11 mouse cellular contexts compared by ENCODE assay signal in the genomic region with DNA sequence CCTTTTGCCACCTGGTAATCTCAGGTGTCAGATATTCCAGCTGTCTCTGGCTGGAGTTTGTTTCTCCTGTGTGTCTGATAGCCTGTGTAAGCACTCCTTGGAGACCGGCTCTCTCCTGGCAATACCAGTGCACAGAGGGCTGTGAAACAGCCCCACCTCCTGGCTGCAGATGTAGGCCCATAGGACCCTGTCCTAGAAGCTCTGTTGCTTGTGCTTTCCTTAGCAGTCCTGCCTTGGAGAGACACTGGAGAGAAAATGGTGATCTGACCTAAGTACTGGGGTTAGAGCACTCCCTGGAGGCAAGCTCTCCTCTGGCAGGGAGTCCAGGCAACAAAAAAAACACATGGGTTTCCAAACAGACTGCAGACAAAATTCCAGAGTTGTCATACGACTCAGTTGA.
A peak's percentile ranks its signal among the peaks of the same experiment; 100 is the strongest.
DNase-seq lines count a peak whose midpoint lies in the region; ATAC-seq and TF ChIP-seq lines count a peak whose summit lies in the region.
"Had no signal": no experiment of that assay in that cellular context is flagged by ENCODE, and none has a peak within 500 bp of the region (broad histone marks: within the 10 kb centered on the region; RNA-seq: fewer than 3 reads in every experiment).

No protein-coding gene starts in this region.

- no peak overlapping the region for H3K4me2 ChIP-seq in stomach, postnatal 0 days (replicated peaks; ENCODE audit: low read depth)

- DNase-seq in kidney, adult 2 months: no peak
- no peak for DNase-seq in kidney, adult 8-10 months
- peak; percentile 7 for DNase-seq in ovary, postnatal 36 days (ENCODE audit: low spot score)
- no peak for DNase-seq in ovary, postnatal 10 days (ENCODE audit: low spot score)
- peak; percentile 81 for DNase-seq in adipocyte (ENCODE audit: low spot score)
- DNase-seq in stomach, postnatal 0 days (ENCODE audit: low spot score): peak; percentile 36
- DNase-seq in right cerebral cortex, postnatal 14 days: no peak
- no peak for DNase-seq in left cerebral cortex, adult 9 months (ENCODE audit: low spot score in 2 of 2)
- DNase-seq: thymus, postnatal 25 days had no signal

- no peak overlapping the region for H3K9ac ChIP-seq in stomach, postnatal 0 days (ENCODE audit: low read length)

- H3K9me3 ChIP-seq in stomach, postnatal 0 days (ENCODE audit: control insufficient read depth, low read length): no peaks in the 10 kb centered on the region

- TF ChIP-seq EP300 in stomach, postnatal 0 days (optimal IDR thresholded peaks at IDR 0.05): no peak

- TF ChIP-seq CTCF in kidney, adult 2 months (conservative IDR thresholded peaks at IDR 0.05; ENCODE audit: insufficient read depth, insufficient read length, low read depth, low read length): 0 out of 2 replicates have a peak, but pooled peaks have one; percentile 14
- peak; percentile 54 for TF ChIP-seq CTCF in stomach, postnatal 0 days (IDR thresholded peaks at IDR 0.05; ENCODE audit: low read depth)

- ATAC-seq in stomach, postnatal 0 days (ENCODE audit: low FRiP score, low TSS enrichment): no peak
- ATAC-seq: hindbrain, postnatal 0 days had no signal

- no peaks in the 10 kb centered on the region for H3K27me3 ChIP-seq in kidney, adult 2 months (replicated peaks; ENCODE audit: control insufficient read depth, insufficient read depth, low read length)
- no peaks in the 10 kb centered on the region for H3K27me3 ChIP-seq in stomach, postnatal 0 days (ENCODE audit: control insufficient read depth, insufficient read depth, low read length)

- 50% methylated on average over 2 of the region's 2 CpGs for WGBS in kidney, adult 2 months
- whole genome bisulfite sequencing in stomach, postnatal 0 days: 48% methylated on average over 2 of the region's 2 CpGs

- no peaks in the 10 kb centered on the region for H3K4me1 ChIP-seq in kidney, adult 2 months (ENCODE audit: control insufficient read depth, insufficient read depth, low read length)
- H3K4me1 ChIP-seq in stomach, postnatal 0 days (replicated peaks; ENCODE audit: control insufficient read depth, insufficient read depth): no peaks in the 10 kb centered on the region

- no peak overlapping the region for H3K27ac ChIP-seq in kidney, adult 2 months (ENCODE audit: insufficient read depth, low read depth, low read length)
- H3K27ac ChIP-seq in stomach, postnatal 0 days (replicated peaks): no peak overlapping the region
- H3K27ac ChIP-seq: hindbrain, postnatal 0 days had no signal

- H3K4me3 ChIP-seq in kidney, adult 2 months (ENCODE audit: insufficient read depth, low read depth, low read length): no peak overlapping the region
- H3K4me3 ChIP-seq in stomach, postnatal 0 days (ENCODE audit: low read depth, low read length): no peak overlapping the region
- H3K4me3 ChIP-seq: erythroblast, embryonic 14.5 days had no signal

- TF ChIP-seq POLR2A in kidney, adult 2 months (IDR thresholded peaks at IDR 0.05; ENCODE audit: low read depth, low read length): no peak

- no peaks in the 10 kb centered on the region for H3K36me3 ChIP-seq in kidney, adult 2 months (ENCODE audit: control insufficient read depth, insufficient read depth, low read length)
- H3K36me3 ChIP-seq in stomach, postnatal 0 days (ENCODE audit: control insufficient read depth, insufficient read depth, low read length): no peaks in the 10 kb centered on the region

Comparison
In these comparisons a context has a peak if more than half of its experiments do, and no peak if none do; other contexts are left out.
1. DNase-seq: peak in ovary, postnatal 36 days (single experiment), adipocyte (single experiment) and stomach, postnatal 0 days (single experiment); none in kidney, adult 2 months (single experiment), kidney, adult 8-10 months (0 of 2), ovary, postnatal 10 days (single experiment), right cerebral cortex, postnatal 14 days (single experiment) and left cerebral cortex, adult 9 months (0 of 2).